Mouse (Mus musculus) layer of hippocampus, postnatal 36 days (tissue): ENCODE measurements around the gene Rnf146. TPM values are rescaled to one million over a fixed set of nuclear protein-coding genes. Genes with fewer than 3 reads are reported as not detected.
A peak's percentile ranks its signal among the peaks of the same experiment; 100 is the strongest.
"Not testable (repeated sequence)": the region's sequence is repeated elsewhere in the genome, so short reads cannot be mapped to it uniquely, and the experiment has no call there.

Experiments used
- DNase-seq, 2 experiments: peaks; one replicate each; pipeline ENCODE4 v3.0.0; 2022
- total RNA-seq, 2 experiments: library from RNA; stranded (reverse); gene quantifications; 2 replicates each; pipeline ENCODE4 v1.2.3; 2021

The Rnf146 gene
- 100 to 1,000 TPM; 104 to 107 TPM for total RNA-seq

DNA sequence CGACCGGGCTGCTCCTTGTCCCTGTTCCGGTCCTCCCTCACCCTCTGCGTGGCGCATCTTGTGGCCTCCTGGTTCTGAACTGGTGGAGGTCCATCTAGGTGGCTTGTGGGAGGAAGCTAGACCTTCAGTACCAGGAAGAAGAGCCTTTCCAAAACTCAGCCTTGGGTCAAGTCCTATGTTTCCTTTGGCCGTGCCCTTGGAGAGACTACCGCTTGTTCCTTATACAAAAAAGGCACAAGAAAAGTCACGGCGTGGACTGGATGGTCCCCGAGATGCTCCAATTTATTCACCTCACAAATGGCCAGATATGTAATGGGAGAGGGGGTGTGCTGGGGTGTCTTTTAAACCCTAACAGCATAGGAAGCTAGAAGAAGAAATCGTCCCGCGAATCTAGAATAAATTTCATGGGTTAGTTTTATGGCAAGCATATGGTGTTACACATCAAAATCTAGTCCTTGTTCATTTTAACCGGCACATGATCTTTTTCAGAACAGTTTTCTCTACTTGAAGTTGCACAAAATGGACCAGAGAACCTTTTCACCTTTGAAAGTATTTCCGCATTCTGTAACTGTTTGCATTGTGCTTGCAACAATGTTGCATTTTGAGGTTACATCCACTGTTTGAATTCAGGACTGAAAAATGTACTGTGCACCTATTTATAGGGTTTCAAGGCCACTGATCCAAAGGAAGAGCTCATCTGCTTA is at the start of gene Rnf146:
Rnf146 (minus strand) TSS at position 246 of the 704 bp plus-strand sequence.
- DNase-seq, result no peak

DNA sequence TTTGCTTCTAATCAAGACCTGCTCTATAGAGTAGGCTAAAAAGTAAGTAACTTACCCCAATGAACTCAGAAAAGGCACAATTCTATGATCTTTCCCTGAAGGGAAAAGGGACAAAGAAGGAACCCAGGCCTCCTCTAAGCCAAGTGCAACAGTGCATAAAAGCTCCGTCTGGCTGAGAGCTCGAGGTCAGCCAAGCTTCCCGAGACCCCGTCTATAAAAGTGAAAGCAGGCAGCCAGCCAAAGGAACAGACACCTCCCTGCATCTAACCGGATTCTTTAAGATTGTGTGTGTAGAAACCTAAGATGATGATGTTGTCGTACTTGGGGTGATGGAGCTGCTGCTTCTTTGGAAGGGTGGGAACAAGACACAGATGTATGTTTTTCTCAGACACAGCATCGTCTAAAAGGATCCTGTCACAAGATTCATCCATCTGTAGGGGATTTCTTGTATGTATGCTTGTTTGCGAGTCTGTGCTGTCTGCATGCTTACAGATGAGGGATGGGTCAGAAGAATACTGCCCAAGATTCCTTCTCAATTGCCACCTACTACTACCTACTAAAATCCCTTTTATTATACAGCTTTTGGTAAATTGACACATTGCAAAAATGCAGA is 40.5 kb upstream of the Rnf146 start:
- no peak for DNase-seq

DNA sequence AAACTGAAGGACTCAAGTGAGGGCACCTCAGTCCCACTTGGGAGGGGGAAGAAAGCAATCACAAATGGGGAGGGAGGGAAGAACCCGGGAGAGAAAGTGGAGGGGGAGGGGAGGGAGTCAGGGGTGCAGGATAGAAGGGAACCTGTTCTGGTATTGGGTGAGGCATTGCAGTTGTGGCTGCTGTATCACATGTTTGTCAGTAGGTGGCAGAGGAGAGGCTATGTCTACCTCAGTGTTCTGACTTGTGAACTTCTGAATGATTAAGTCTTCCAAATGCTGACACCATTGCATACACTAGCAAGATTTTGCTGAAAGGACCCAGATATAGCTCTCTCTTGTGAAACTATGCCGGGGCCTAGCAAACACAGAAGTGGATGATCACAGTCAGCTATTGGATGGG is 32.6 kb upstream of the Rnf146 start:
- not testable (repeated sequence) for DNase-seq

DNA sequence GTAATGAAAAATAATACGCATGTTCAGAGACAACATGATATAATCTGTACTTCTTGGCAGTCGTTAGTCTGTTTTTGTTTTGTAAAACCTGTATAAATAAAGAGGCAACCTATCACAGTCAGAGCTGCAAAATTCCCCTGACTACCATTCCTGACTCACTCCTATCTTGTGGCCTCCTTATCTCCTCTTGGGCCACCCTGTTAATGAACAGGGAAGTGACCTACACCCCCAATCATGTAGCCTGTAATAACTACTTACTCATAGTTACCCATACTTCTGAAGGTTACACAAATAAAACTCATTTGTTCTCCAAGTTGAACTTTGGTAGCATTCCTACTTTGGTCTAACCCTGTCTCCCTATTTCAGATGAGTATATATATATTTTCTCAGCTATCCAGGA is 19.3 kb upstream of the Rnf146 start:
- no peak for DNase-seq

DNA sequence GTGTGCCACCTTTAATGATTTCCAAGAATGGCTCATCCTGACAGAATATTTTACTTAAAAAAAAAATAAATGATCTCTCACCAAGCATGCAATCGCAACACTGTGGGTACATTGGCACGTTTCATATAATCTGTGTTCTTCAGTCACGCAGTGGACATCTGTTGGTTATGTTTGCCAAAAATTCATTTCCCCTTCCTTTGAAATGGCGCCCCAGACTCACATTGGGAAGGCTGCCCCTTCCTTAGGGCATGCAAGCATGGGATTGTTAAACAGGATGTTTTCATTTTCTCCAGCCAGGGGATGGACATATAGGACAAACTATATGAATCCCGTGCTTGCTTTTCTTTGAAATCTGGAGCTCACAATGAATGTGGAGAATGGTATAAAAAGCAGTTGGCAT is 11.8 kb upstream of the Rnf146 start:
- no peak for DNase-seq

DNA sequence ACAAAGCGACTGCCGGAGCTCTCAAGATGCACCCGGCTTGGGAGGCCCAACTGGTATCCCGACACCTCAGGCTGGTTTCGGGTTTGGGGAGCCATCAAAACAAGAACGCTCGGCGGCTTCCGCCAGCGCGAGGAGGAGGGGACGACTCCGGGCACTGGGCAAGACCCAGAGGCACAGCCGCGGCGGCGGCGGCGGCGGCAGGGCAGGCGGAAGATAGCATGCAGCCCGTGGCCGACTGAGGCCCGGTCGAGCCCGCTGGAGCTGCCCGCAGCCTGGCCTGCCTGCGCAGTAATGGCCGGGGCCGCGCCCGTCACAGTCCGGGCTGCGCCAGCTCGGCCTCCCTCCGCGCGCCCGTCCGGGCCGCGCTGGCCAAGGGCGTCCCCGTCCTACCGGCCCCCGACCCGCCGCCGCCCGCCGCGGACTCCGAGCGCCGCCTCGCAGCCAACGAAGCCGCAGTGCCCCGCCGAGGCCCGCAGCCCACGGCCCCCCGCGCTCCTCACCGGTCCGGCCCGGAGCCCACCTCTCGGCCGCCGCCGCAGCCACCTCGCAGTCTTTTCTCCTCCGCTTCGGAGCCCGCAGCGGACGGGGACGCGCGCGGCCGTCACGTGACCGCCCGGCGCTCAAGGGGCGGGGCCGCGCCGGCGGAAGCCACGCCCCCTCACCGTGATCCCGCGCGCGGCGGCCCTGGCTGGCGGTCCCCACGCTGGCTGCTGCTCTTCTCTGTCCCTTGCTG is 612 bp downstream of the Rnf146 start:
- DNase-seq, result peak; percentile 87

DNA sequence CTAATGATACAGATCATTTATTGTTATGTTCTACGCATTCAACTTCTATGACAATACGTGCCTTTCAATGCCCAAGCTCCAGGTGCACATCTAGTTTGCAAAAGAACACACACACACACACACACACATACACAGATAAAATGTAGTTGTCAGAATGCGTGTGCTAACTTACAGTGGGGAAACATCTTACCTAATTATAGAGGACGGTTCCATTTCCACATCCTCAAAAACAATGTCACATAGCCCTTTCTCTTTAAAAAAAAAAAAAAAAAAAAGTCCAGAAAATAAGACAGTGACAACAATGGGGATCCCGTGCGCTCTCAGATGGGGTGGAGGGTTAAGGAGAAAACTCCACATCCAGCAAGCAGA is 1.2 kb downstream of the Rnf146 start:
- DNase-seq, result no peak

DNA sequence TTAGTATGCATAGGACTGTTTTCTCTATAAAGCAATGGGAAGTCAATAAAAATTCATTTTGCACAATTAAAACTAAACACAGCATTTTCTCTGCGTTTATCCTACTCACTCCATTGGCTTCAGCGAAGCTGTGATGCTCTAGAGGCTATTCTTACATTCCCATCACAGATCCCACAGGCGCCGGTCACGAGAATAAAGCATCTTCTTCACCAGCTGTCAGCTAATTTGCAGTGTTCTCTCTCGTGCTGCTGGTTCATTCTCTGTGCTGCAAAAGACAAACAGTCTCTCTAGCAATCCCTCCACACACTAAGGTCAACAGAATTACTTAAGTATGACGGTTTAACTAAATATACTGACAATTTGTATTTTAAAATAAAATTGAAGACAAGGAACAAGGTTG is 8.1 kb downstream of the Rnf146 start:
- peak; percentile 34 to 51 for DNase-seq

DNA sequence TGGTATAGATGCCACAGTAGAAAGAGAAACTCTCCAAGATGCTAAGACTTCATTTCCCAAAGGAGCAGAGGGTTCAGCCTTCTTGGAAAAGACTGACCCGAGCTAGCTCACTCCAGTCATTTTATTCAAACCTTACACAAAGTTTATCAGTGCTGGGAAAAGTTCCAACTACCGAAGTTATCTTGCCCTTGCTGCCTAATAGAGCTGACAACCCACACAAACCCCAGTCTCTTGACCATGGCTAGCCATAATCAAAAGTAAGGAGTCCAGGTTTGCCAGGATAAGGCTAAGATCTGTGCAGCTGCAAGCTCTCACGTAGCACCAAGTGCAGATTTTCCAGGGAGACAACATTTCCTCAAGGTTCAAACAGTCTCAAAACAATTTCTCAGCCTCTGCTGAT is 9.7 kb downstream of the Rnf146 start:
- no peak for DNase-seq

DNA sequence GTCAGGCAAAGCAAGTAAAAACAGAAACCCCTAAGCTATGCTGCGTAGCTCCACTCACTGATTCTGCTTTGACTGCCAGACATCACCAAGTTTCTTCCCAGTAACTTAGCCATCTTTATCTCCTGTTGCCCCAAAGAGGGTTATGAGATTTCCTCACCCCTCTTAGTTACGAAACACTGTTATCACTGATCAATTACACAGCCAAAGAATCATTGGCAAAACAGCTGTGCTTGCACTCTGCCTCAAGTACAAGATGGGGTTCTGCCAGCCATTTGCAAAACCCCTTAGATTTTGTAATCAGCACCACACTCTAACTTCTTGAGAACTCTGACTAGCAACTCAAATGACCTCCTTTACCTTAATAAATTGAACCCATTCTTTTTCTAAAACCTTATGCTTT is 10.8 kb downstream of the Rnf146 start:
- DNase-seq, result no peak

DNA sequence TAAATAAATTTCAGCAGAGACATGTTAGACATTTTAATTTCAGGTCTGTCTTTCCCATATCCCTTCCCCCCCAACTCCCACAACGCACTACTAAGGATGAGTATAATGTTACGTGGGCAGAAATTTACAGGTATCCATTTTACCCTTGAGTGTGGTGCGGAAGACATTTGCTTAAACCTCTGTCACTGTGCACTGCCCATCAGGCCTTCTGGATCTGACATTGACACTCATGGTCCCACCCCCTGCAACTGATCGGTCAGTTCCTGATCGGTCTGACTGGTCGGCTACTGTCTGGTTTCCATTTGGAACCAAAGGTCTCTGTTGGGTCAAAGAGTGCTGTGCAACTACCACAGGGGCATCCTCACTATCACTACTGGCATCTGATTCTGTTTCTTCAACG is 15.6 kb downstream of the Rnf146 start:
- no peak for DNase-seq

DNA sequence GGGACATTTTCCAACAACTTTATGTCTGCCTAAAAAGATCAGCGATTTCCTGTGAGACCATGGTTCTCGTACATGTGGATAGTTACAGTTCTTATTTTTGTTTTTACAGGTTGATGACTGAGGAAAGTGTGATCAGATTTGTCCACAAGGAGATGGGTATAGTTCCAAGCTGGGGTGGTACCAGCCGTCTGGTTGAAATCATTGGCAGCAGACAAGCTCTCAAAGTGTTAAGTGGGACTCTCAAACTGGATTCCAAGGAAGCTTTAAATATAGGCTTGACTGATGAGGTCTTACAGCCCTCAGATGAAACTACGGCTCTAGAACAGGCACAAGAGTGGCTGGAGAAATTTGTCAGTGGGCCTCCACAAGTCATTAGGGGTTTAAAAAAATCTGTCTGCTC is 18.0 kb downstream of the Rnf146 start:
- DNase-seq, result no peak

DNA sequence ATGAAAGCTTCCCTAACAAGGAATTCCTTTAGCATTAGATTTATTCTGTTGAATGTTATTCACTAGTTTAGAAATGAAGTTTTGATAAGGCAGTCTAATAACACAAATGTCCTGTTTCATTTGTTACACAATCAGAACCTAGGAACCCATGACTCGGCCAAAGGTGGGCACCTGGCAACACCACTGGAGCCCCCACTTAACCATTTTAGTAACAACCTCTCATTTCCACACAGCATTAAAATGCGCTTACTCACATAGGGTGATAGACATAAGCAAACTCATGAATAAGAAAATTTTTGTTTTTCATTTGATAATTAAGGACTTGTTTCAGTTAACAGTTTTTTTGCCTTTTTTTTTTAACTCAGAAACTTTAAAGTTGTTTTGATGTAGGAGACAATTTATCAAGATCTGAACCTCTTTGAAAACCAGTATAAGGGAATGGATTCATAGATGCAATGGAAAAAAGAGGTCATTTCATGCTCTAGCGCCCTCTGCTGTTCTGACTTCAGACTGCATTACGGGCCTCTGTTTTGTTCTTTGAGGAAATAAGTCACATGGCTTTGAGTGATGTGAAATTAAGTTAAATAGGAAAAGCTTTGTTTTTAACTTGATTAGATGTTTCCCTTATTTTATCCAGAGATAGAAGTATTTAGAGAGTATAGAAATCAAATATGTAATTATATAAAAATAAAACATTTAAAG is 23.7 kb downstream of the Rnf146 start:
- peak; percentile 28 to 51 for DNase-seq

DNA sequence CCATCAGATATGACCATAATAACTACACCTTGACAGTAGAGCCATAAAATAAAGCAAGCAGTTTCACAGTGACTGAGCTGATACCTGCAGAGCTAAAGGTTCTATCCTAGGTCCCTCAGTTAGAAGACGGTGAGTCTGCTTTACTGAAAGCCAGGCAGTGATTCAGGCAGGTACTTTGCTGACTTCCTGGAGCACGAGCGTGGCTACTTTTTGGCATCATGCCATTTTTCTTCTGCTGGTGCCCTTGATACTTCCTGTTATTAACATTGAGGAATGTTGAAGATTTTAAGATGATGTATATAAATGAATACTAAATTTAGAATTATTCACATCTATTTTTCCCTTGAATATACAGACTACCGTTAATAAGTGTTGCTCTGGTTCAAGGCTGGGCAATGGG is 28.4 kb downstream of the Rnf146 start:
- no peak for DNase-seq

DNA sequence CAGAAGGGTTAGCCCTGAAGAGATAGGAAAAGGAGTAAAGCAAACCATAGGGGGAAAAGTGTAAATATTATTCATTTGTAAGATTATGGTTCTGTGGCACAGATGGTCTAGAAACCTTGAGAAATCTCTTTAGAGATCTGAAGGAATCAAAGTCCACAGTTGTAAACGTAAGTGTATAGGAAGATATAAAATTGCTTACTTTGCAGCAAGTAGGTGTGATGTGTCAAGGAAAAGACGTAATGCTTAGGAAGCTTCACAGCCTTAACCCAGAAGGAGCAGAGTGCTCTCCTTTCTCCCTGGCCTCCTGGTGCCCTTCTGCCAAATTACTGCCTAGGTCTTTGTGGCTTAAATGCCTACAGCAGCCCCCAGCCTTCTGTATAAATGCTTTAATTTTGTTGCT is 37.4 kb downstream of the Rnf146 start:
- DNase-seq, result no peak

DNA sequence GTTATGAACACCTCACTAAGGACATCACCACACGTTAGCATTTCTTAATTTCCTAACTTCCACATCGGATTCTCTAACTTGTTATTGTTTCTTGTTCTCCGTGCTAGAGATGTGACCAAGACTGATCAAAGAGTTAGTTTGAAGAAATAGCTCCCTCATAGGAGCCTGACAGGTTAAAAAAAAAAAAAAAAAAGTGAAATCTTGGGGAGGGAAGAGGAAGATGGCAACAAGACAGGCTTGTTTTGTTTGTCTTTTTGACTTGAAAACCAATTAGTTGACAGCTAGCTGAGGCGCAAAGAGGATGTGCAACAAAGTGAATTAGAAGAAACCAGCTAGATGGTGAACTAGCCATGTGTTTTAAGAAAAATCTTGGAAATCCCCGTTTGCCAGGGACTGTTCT is 48.3 kb downstream of the Rnf146 start:
- DNase-seq, result no peak

DNA sequence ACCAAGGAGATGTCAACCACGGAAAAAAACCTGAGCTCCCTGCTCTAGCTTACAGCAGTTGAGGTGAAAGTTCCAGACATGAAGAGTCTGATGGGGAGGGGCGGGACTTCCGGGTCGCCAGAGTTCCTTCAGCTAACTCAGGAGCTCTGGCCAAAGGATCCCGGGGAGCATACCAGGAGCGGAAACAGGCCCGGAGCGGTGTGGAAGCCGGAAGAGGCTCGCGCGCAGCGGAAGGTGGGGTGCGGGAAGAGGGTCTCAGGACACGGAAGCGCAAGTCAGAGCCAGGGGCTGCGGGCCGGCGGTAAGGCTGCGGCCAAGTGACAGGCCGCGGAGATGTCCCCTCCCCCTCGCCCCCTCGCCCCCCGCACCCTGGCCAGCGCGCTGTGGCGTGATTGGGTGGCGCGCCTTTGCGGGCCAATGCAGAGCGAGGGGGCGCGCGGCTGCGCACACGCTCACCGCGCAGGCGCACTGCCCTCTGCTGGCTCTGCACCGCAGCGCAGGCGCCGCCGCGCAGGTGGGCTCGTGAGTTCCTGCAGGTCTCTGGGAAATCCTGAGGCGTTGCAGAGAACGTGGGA is 49.1 kb downstream of the Rnf146 start, which contains the start of gene Echdc1:
Echdc1 (plus strand) TSS at position 103 of the 575 bp plus-strand sequence.
- DNase-seq, result peak; percentile 81 to 82

DNA sequence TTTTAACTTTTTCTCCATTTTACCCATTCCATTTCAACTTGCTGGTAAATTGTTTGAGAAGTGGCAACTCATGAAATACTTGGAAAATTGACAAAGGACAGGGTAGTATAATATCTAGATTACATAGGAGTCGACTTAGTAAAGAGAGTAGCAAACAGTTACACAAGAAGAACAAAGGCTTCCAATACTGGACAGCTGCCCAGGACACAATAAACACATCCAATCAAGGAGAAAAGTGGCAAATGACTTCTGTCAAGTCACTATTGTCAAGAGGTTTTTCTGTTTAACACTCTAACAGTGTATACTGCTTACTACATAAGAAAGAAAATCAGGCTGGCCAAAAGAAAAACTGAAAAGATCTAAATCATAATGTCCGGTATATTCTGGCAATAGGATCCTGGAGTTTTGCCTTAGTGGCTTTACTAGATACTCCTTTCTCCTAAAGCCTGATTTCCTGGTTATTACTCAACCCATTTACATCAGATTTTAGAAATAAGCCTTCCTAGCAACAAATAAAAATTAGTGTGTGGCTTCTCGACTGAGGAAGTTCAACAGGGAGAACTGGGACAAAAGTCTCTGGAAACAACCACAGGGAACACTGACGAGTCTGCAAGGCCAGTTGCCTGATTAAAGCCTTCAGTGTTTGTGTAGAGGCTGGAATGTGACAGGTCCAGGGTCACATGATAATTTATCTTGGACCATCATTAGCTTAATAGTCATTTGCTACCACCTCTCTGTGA is 50.6 kb downstream of the Rnf146 start:
- no peak for DNase-seq

DNA sequence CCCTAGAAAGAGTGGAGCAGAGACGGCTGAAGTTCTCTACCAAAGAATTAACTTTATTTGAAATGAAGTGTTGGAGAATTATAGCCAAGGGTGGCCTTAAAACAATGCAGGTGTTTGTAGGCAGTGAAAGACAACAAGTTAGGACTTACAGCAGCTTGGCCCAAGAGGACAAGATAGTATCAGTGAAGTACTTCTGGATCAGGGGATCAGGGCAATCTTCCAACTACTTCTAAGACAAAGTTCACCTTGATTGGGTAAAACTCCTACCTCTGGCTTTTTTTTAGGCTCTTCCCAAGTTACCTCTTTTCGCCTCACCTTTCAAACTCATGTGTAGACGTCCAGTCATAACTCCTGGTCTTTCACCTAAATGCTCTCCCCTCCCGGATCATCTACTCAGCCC is 60.0 kb downstream of the Rnf146 start:
- DNase-seq, result no peak
